Mouse (Mus musculus): ENCODE data around the gene Megf9.
A peak's percentile ranks its signal among the peaks of the same experiment; 100 is the strongest.

Megf9 gene

GRCm38 (mm10) chr4:70409994-70410721 lies 124.6 kb downstream of the Megf9 start, which contains the start of gene Cdk5rap2:
TSS of gene Cdk5rap2 (minus strand) at chr4:70410443.
- peak; percentile 96 for DNase-seq

- peak; percentile 33 for DNase-seq
These were observed 125.3 kb downstream of the Megf9 start for GRCm38 (mm10) chr4:70409456-70409855.

- DNase-seq = peak; percentile 83
These were observed 132.5 kb downstream of the Megf9 start for GRCm38 (mm10) chr4:70402109-70402819.

GRCm38 (mm10) chr4:70399476-70399875 lies 135.3 kb downstream of the Megf9 start:
- DNase-seq = no peak

- no peak for DNase-seq
These were observed 135.7 kb downstream of the Megf9 start for GRCm38 (mm10) chr4:70399074-70399473.

- DNase-seq = no peak
These were observed 136.7 kb downstream of the Megf9 start for GRCm38 (mm10) chr4:70398088-70398487.

GRCm38 (mm10) chr4:70396701-70397100 lies 138.1 kb downstream of the Megf9 start:
- no peak for DNase-seq

GRCm38 (mm10) chr4:70394736-70395135 lies 140.1 kb downstream of the Megf9 start:
- no peak for DNase-seq

- DNase-seq = no peak
These were observed 142.9 kb downstream of the Megf9 start for GRCm38 (mm10) chr4:70391760-70392372.

GRCm38 (mm10) chr4:70391073-70391472 lies 143.7 kb downstream of the Megf9 start:
- no peak for DNase-seq

- DNase-seq = no peak
These were observed 148.6 kb downstream of the Megf9 start for GRCm38 (mm10) chr4:70386206-70386605.

- peak; percentile 36 for DNase-seq
These were observed 157.4 kb downstream of the Megf9 start for GRCm38 (mm10) chr4:70377359-70377758.

Data from cerebellum, adult 9-11 months (tissue).